Mouse (Mus musculus): ENCODE results near the gene Pkd1. TPM values are rescaled to one million over a fixed set of nuclear protein-coding genes. Genes with fewer than 3 reads are reported as not detected.

Gene Pkd1
- polyA plus RNA-seq, 1 experiment from 2014 or later, result 23.9 TPM

- no peaks in the 10 kb centered on the region for H3K4me1 ChIP-seq (replicated peaks; ENCODE audit: control insufficient read depth, insufficient read depth, low read length)
- 96% methylated on average over 4 of the region's 4 CpGs for WGBS
- no peak for DNase-seq (ENCODE audit: low spot score)
- H3K9me3 ChIP-seq (ENCODE audit: control insufficient read depth, low read length), result no peaks in the 10 kb centered on the region
- no peaks in the 10 kb centered on the region for H3K27me3 ChIP-seq (ENCODE audit: control insufficient read depth, insufficient read depth, low read length)
- no peak overlapping the region for H3K4me3 ChIP-seq (ENCODE audit: low read depth, low read length)
- ATAC-seq (replicated peaks; ENCODE audit: low FRiP score), result no peak
- no peak overlapping the region for H3K4me2 ChIP-seq (ENCODE audit: low read depth, low read length, severe bottlenecking)
- no peak overlapping the region for H3K9ac ChIP-seq (ENCODE audit: low read length)
- no peak overlapping the region for H3K27ac ChIP-seq (ENCODE audit: low read depth, low read length)
- peaks cover 11% of the 10 kb centered on the region for H3K36me3 ChIP-seq (ENCODE audit: control insufficient read depth, insufficient read depth, low read length)
Measured at GRCm38 (mm10) chr17:24586532-24586931, 36.9 kb downstream of the Pkd1 start.

GRCm38 (mm10) chr17:24590943-24591342 lies 41.3 kb downstream of the Pkd1 start:
- Histone ChIP-seq H3K9me3 (ENCODE audit: control insufficient read depth, low read length) (no peaks in the 10 kb centered on the region), H3K27ac (ENCODE audit: low read depth, low read length) (no peak overlapping the region), H3K36me3 (ENCODE audit: control insufficient read depth, insufficient read depth, low read length) (peaks cover 12% of the 10 kb centered on the region), H3K4me3 (ENCODE audit: low read depth, low read length) (no peak overlapping the region), H3K27me3 (ENCODE audit: control insufficient read depth, insufficient read depth, low read length) (no peaks in the 10 kb centered on the region), H3K9ac (ENCODE audit: low read length) (no peak overlapping the region), H3K4me2 (ENCODE audit: low read depth, low read length, severe bottlenecking) (no peak overlapping the region), H3K4me1 (replicated peaks; ENCODE audit: control insufficient read depth, insufficient read depth, low read length) (no peaks in the 10 kb centered on the region)
- 85% methylated on average over 3 of the region's 3 CpGs for WGBS
- ATAC-seq (replicated peaks; ENCODE audit: low FRiP score) (no peak), DNase-seq (ENCODE audit: low spot score) (no peak)

- Histone ChIP-seq H3K9ac (ENCODE audit: low read length) (no peak overlapping the region), H3K27me3 (ENCODE audit: control insufficient read depth, insufficient read depth, low read length) (no peaks in the 10 kb centered on the region), H3K4me2 (ENCODE audit: low read depth, low read length, severe bottlenecking) (no peak overlapping the region), H3K27ac (ENCODE audit: low read depth, low read length) (no peak overlapping the region), H3K36me3 (ENCODE audit: control insufficient read depth, insufficient read depth, low read length) (peaks cover 8% of the 10 kb centered on the region; the same call in 1 of the 2 replicates), H3K4me1 (replicated peaks; ENCODE audit: control insufficient read depth, insufficient read depth, low read length) (no peaks in the 10 kb centered on the region), H3K4me3 (ENCODE audit: low read depth, low read length) (no peak overlapping the region), H3K9me3 (ENCODE audit: control insufficient read depth, low read length) (no peaks in the 10 kb centered on the region)
- 97% methylated on average over 5 of the region's 5 CpGs for WGBS
- ATAC-seq (replicated peaks; ENCODE audit: low FRiP score) (no peak), DNase-seq (ENCODE audit: low spot score) (no peak)
Measured at GRCm38 (mm10) chr17:24591695-24592094, 42.1 kb downstream of the Pkd1 start.

GRCm38 (mm10) chr17:24593248-24593647 lies 43.6 kb downstream of the Pkd1 start:
- Histone ChIP-seq H3K9me3 (ENCODE audit: control insufficient read depth, low read length) (no peaks in the 10 kb centered on the region), H3K27me3 (ENCODE audit: control insufficient read depth, insufficient read depth, low read length) (no peaks in the 10 kb centered on the region), H3K9ac (ENCODE audit: low read length) (no peak overlapping the region), H3K36me3 (ENCODE audit: control insufficient read depth, insufficient read depth, low read length) (peaks cover 4% of the 10 kb centered on the region; the same call in 1 of the 2 replicates), H3K27ac (ENCODE audit: low read depth, low read length) (no peak overlapping the region), H3K4me1 (replicated peaks; ENCODE audit: control insufficient read depth, insufficient read depth, low read length) (no peaks in the 10 kb centered on the region), H3K4me3 (ENCODE audit: low read depth, low read length) (no peak overlapping the region), H3K4me2 (ENCODE audit: low read depth, low read length, severe bottlenecking) (no peak overlapping the region)
- WGBS, result 88% methylated on average over 5 of the region's 5 CpGs
- ATAC-seq (replicated peaks; ENCODE audit: low FRiP score) (no peak), DNase-seq (ENCODE audit: low spot score) (no peak)

- H3K9me3 ChIP-seq (ENCODE audit: control insufficient read depth, low read length), result no peaks in the 10 kb centered on the region
- DNase-seq (ENCODE audit: low spot score), result no peak
- ATAC-seq (replicated peaks; ENCODE audit: low FRiP score), result no peak
- H3K27ac ChIP-seq (ENCODE audit: low read depth, low read length), result no peak overlapping the region
- H3K4me1 ChIP-seq (replicated peaks; ENCODE audit: control insufficient read depth, insufficient read depth, low read length), result no peaks in the 10 kb centered on the region
- no peak overlapping the region for H3K9ac ChIP-seq (ENCODE audit: low read length)
- H3K4me3 ChIP-seq (ENCODE audit: low read depth, low read length), result no peak overlapping the region
- H3K4me2 ChIP-seq (ENCODE audit: low read depth, low read length, severe bottlenecking), result no peak overlapping the region
- H3K36me3 ChIP-seq (ENCODE audit: control insufficient read depth, insufficient read depth, low read length), result peaks cover 4% of the 10 kb centered on the region; the same call in 1 of the 2 replicates
- H3K27me3 ChIP-seq (ENCODE audit: control insufficient read depth, insufficient read depth, low read length), result no peaks in the 10 kb centered on the region
- WGBS, result 96% methylated on average over 26 of the region's 26 CpGs
Measured at GRCm38 (mm10) chr17:24593992-24594890, 44.6 kb downstream of the Pkd1 start.

GRCm38 (mm10) chr17:24595126-24596072 lies 45.8 kb downstream of the Pkd1 start:
- Histone ChIP-seq H3K4me2 (ENCODE audit: low read depth, low read length, severe bottlenecking) (no peak overlapping the region), H3K9ac (ENCODE audit: low read length) (no peak overlapping the region), H3K4me3 (ENCODE audit: low read depth, low read length) (no peak overlapping the region), H3K36me3 (ENCODE audit: control insufficient read depth, insufficient read depth, low read length) (peaks cover 7% of the 10 kb centered on the region; the same call in 1 of the 2 replicates), H3K9me3 (ENCODE audit: control insufficient read depth, low read length) (no peaks in the 10 kb centered on the region), H3K4me1 (replicated peaks; ENCODE audit: control insufficient read depth, insufficient read depth, low read length) (no peaks in the 10 kb centered on the region), H3K27ac (ENCODE audit: low read depth, low read length) (no peak overlapping the region), H3K27me3 (ENCODE audit: control insufficient read depth, insufficient read depth, low read length) (no peaks in the 10 kb centered on the region)
- WGBS, result 75% methylated on average over 17 of the region's 17 CpGs
- ATAC-seq (replicated peaks; ENCODE audit: low FRiP score), result no peak
- DNase-seq (ENCODE audit: low spot score), result no peak

GRCm38 (mm10) chr17:24596073-24596466 lies 46.4 kb downstream of the Pkd1 start:
- Histone ChIP-seq H3K9me3 (ENCODE audit: control insufficient read depth, low read length) (no peaks in the 10 kb centered on the region), H3K9ac (ENCODE audit: low read length) (no peak overlapping the region), H3K4me2 (ENCODE audit: low read depth, low read length, severe bottlenecking) (no peak overlapping the region), H3K36me3 (ENCODE audit: control insufficient read depth, insufficient read depth, low read length) (peaks cover 7% of the 10 kb centered on the region; the same call in 1 of the 2 replicates), H3K27me3 (ENCODE audit: control insufficient read depth, insufficient read depth, low read length) (no peaks in the 10 kb centered on the region), H3K27ac (ENCODE audit: low read depth, low read length) (no peak overlapping the region), H3K4me3 (ENCODE audit: low read depth, low read length) (no peak overlapping the region), H3K4me1 (replicated peaks; ENCODE audit: control insufficient read depth, insufficient read depth, low read length) (no peaks in the 10 kb centered on the region)
- DNase-seq (ENCODE audit: low spot score) (no peak), ATAC-seq (replicated peaks; ENCODE audit: low FRiP score) (no peak)
- 85% methylated on average over 5 of the region's 5 CpGs for WGBS

GRCm38 (mm10) chr17:24596471-24597183 lies 47.0 kb downstream of the Pkd1 start:
- no peak overlapping the region for H3K9ac ChIP-seq (ENCODE audit: low read length)
- H3K9me3 ChIP-seq (ENCODE audit: control insufficient read depth, low read length), result no peaks in the 10 kb centered on the region
- H3K4me1 ChIP-seq (replicated peaks; ENCODE audit: control insufficient read depth, insufficient read depth, low read length), result no peaks in the 10 kb centered on the region
- H3K27ac ChIP-seq (ENCODE audit: low read depth, low read length), result no peak overlapping the region
- no peak overlapping the region for H3K4me2 ChIP-seq (ENCODE audit: low read depth, low read length, severe bottlenecking)
- H3K27me3 ChIP-seq (ENCODE audit: control insufficient read depth, insufficient read depth, low read length), result no peaks in the 10 kb centered on the region
- ATAC-seq (replicated peaks; ENCODE audit: low FRiP score), result no peak
- DNase-seq (ENCODE audit: low spot score), result no peak
- WGBS, result 89% methylated on average over 19 of the region's 19 CpGs
- peaks cover 7% of the 10 kb centered on the region; the same call in 1 of the 2 replicates for H3K36me3 ChIP-seq (ENCODE audit: control insufficient read depth, insufficient read depth, low read length)
- H3K4me3 ChIP-seq (ENCODE audit: low read depth, low read length), result no peak overlapping the region

Data from forebrain, embryonic 11.5 days (tissue).